Comparison of ENCODE assay signal across 25 mouse cellular contexts in the genomic region with DNA sequence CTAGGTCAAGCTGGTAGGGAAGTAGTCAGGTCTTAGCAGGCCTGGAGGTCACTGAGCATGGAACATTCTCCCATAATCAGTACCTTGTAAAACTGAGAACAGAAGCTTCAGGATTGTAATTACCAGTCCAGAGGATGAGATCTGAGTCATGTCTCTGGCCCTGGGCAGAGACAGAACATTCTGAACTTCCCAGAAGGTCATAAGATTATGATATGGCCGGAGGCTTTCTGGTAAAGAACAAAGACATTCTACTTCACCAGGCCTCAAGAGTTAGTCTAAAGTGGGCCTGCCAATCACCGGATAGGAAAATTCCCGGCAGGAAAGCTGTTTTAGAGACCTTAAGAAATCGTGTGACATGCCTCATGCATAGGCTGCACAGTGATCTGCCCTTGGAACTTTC.
DNase-seq lines count a peak whose midpoint lies in the region; ATAC-seq lines count a peak whose summit lies in the region.
"Had no signal": no experiment of that assay in that cellular context is flagged by ENCODE, and none has a peak within 500 bp of the region (broad histone marks: within the 10 kb centered on the region; RNA-seq: fewer than 3 reads in every experiment).

No protein-coding gene starts in this region.

- H3K27ac ChIP-seq in heart, embryonic 11.5 days (ENCODE audit: low read depth, low read length): no peak overlapping the region
- no peak overlapping the region for H3K27ac ChIP-seq in midbrain, embryonic 11.5 days (ENCODE audit: low read depth, low read length)
- H3K27ac ChIP-seq in midbrain, embryonic 10.5 days (replicated peaks): no peak overlapping the region
- H3K27ac ChIP-seq in limb, embryonic 10.5 days: no peak overlapping the region
- H3K27ac ChIP-seq: embryonic facial prominence, embryonic 10.5 days; embryonic facial prominence, embryonic 12.5 days; forebrain, embryonic 13.5 days; forebrain, embryonic 15.5 days had no signal

- ATAC-seq in heart, embryonic 11.5 days (replicated peaks; ENCODE audit: insufficient number of reproducible peaks, low FRiP score, low TSS enrichment): no peak
- ATAC-seq in midbrain, embryonic 11.5 days (ENCODE audit: low FRiP score): no peak
- ATAC-seq: activated CD4-positive, CD25-positive, alpha-beta regulatory T cell, adult 4 months; CD4-positive, CD25-positive, alpha-beta regulatory T cell, adult 4 months; forebrain, embryonic 13.5 days; forebrain, embryonic 15.5 days; forebrain, postnatal 0 days; Patski had no signal

- DNase-seq in adrenal gland, adult (ENCODE audit: inconsistent age in 2 of 2, low spot score in 1 of 2): peak; percentile 60 to 74
- no peak for DNase-seq in adrenal gland, postnatal 25 days
- peak; percentile 71 for DNase-seq in heart, adult 11 months
- DNase-seq in midbrain, embryonic 11.5 days (ENCODE audit: low spot score, missing footprints): peak; percentile 49
- no peak for DNase-seq in midbrain, embryonic 10.5 days (ENCODE audit: low spot score)
- DNase-seq in limb, embryonic 10.5 days (ENCODE audit: low spot score): peak; percentile 22
- DNase-seq: adrenal gland, adult 2 months; adrenal gland, postnatal 14 days; B cell, adult 2 months; cerebellum, adult 11-12 months; cerebellum, adult 2 months; cerebellum, adult 9-10 months; cerebellum, postnatal 10 days; cerebellum, postnatal 25 days; forebrain, postnatal 0 days had no signal

- WGBS in heart, embryonic 11.5 days (ENCODE audit: insufficient replicate concordance): 56% methylated on average over 4 of the region's 4 CpGs
- 83% methylated on average over 4 of the region's 4 CpGs for WGBS in midbrain, embryonic 11.5 days
- WGBS in midbrain, embryonic 10.5 days: 90% methylated on average over 4 of the region's 4 CpGs
- WGBS in limb, embryonic 10.5 days: 89% methylated on average over 4 of the region's 4 CpGs

- H3K4me2 ChIP-seq in heart, embryonic 11.5 days: no peak overlapping the region
- no peak overlapping the region for H3K4me2 ChIP-seq in midbrain, embryonic 11.5 days
- H3K4me2 ChIP-seq: embryonic facial prominence, embryonic 12.5 days; forebrain, embryonic 13.5 days; forebrain, embryonic 15.5 days had no signal

- no peaks in the 10 kb centered on the region for H3K9me3 ChIP-seq in heart, embryonic 11.5 days (replicated peaks; ENCODE audit: control insufficient read depth, low read length)
- H3K9me3 ChIP-seq in midbrain, embryonic 11.5 days (ENCODE audit: control insufficient read depth, low read length): no peaks in the 10 kb centered on the region
- H3K9me3 ChIP-seq in midbrain, embryonic 10.5 days (replicated peaks): no peaks in the 10 kb centered on the region
- H3K9me3 ChIP-seq in limb, embryonic 10.5 days (replicated peaks): no peaks in the 10 kb centered on the region
- H3K9me3 ChIP-seq: embryonic facial prominence, embryonic 10.5 days; embryonic facial prominence, embryonic 12.5 days; forebrain, embryonic 13.5 days; forebrain, embryonic 15.5 days had no signal

- no peak overlapping the region for H3K9ac ChIP-seq in heart, embryonic 11.5 days (ENCODE audit: low read depth, low read length)
- no peak overlapping the region for H3K9ac ChIP-seq in midbrain, embryonic 11.5 days (ENCODE audit: low read length)
- H3K9ac ChIP-seq: embryonic facial prominence, embryonic 12.5 days; forebrain, embryonic 13.5 days; forebrain, embryonic 15.5 days; forebrain, postnatal 0 days had no signal

- H3K4me1 ChIP-seq in heart, embryonic 11.5 days (ENCODE audit: control insufficient read depth, insufficient read depth, low read length): no peaks in the 10 kb centered on the region
- no peaks in the 10 kb centered on the region for H3K4me1 ChIP-seq in midbrain, embryonic 11.5 days (ENCODE audit: control insufficient read depth, insufficient read depth, low read length)
- H3K4me1 ChIP-seq in midbrain, embryonic 10.5 days: peaks cover 5% of the 10 kb centered on the region; the same call in 1 of the 2 replicates
- H3K4me1 ChIP-seq in limb, embryonic 10.5 days: peaks cover 5% of the 10 kb centered on the region
- H3K4me1 ChIP-seq: forebrain, embryonic 13.5 days; forebrain, embryonic 15.5 days had no signal

- no peaks in the 10 kb centered on the region for H3K27me3 ChIP-seq in heart, embryonic 11.5 days (ENCODE audit: control insufficient read depth, insufficient read depth, low read length)
- no peaks in the 10 kb centered on the region for H3K27me3 ChIP-seq in midbrain, embryonic 11.5 days (ENCODE audit: control insufficient read depth, insufficient read depth, low read length)
- no peaks in the 10 kb centered on the region for H3K27me3 ChIP-seq in midbrain, embryonic 10.5 days (ENCODE audit: low read depth, poor library complexity, severe bottlenecking)
- H3K27me3 ChIP-seq in limb, embryonic 10.5 days (ENCODE audit: low read depth, poor library complexity, severe bottlenecking): no peaks in the 10 kb centered on the region
- H3K27me3 ChIP-seq: CH12.LX; embryonic facial prominence, embryonic 12.5 days; forebrain, embryonic 13.5 days; forebrain, embryonic 15.5 days; Patski had no signal

- H3K4me3 ChIP-seq in heart, embryonic 11.5 days (ENCODE audit: low read depth, low read length): no peak overlapping the region
- H3K4me3 ChIP-seq in midbrain, embryonic 11.5 days (ENCODE audit: low read depth, low read length): no peak overlapping the region
- no peak overlapping the region for H3K4me3 ChIP-seq in midbrain, embryonic 10.5 days
- no peak overlapping the region for H3K4me3 ChIP-seq in limb, embryonic 10.5 days
- H3K4me3 ChIP-seq: embryonic facial prominence, embryonic 10.5 days; embryonic facial prominence, embryonic 12.5 days; forebrain, embryonic 13.5 days; forebrain, embryonic 15.5 days had no signal

- no peaks in the 10 kb centered on the region for H3K36me3 ChIP-seq in heart, embryonic 11.5 days (ENCODE audit: control insufficient read depth, insufficient read depth, low read length)
- no peaks in the 10 kb centered on the region for H3K36me3 ChIP-seq in midbrain, embryonic 11.5 days (ENCODE audit: control insufficient read depth, insufficient read depth, low read length)
- no peaks in the 10 kb centered on the region for H3K36me3 ChIP-seq in midbrain, embryonic 10.5 days
- no peaks in the 10 kb centered on the region for H3K36me3 ChIP-seq in limb, embryonic 10.5 days
- H3K36me3 ChIP-seq: embryonic facial prominence, embryonic 10.5 days; embryonic facial prominence, embryonic 12.5 days; forebrain, embryonic 15.5 days; G1E had no signal

Comparison
In these comparisons a context has a peak if more than half of its experiments do, and no peak if none do; other contexts are left out.
1. DNase-seq: peak in adrenal gland, adult (2 of 2), heart, adult 11 months (single experiment), midbrain, embryonic 11.5 days (single experiment) and limb, embryonic 10.5 days (single experiment); none in adrenal gland, postnatal 25 days (single experiment) and midbrain, embryonic 10.5 days (single experiment).